Comparison of ENCODE assay signal across 10 mouse cellular contexts in genomic region chr6:8105870-8106706, GRCm38 (mm10).
DNase-seq lines count a peak whose midpoint lies in the region; ATAC-seq and TF ChIP-seq lines count a peak whose summit lies in the region.
"Had no signal": no experiment of that assay in that cellular context is flagged by ENCODE, and none has a peak within 500 bp of the region (broad histone marks: within the 10 kb centered on the region; RNA-seq: fewer than 3 reads in every experiment).

No protein-coding gene starts in this region.

- 0 out of 2 replicates have a peak, but pooled peaks have one; percentile 43 for ATAC-seq in midbrain, embryonic 13.5 days
- ATAC-seq in midbrain, embryonic 16.5 days = no peak; the same call in 1 of the 2 replicates
- peak; percentile 55; the same call in 1 of the 2 replicates for ATAC-seq in heart, embryonic 11.5 days (replicated peaks; ENCODE audit: insufficient number of reproducible peaks, low FRiP score, low TSS enrichment)
- ATAC-seq in neural tube, embryonic 15.5 days (ENCODE audit: low FRiP score) = peak; percentile 85
- no peak for ATAC-seq in intestine, postnatal 0 days
- ATAC-seq in liver, embryonic 11.5 days (replicated peaks; ENCODE audit: low FRiP score) = no peak; the same call in 1 of the 2 replicates
- ATAC-seq: Patski had no signal

- peak; percentile 20 for DNase-seq in adrenal gland, adult 2 months
- DNase-seq in adrenal gland, postnatal 14 days = no peak
- DNase-seq in liver, embryonic 11.5 days (ENCODE audit: low spot score) = no peak
- DNase-seq: thymus, postnatal 4 days had no signal

- no peak overlapping the region for H3K27ac ChIP-seq in midbrain, embryonic 13.5 days
- no peak overlapping the region for H3K27ac ChIP-seq in midbrain, embryonic 16.5 days (ENCODE audit: low read length)
- peak overlapping the region; percentile 36; the same call in 1 of the 2 replicates for H3K27ac ChIP-seq in heart, embryonic 11.5 days (ENCODE audit: low read depth, low read length)
- H3K27ac ChIP-seq in neural tube, embryonic 15.5 days (replicated peaks) = 0 out of 2 replicates have a peak overlapping the region, but pooled peaks have one; percentile 51
- no peak overlapping the region for H3K27ac ChIP-seq in intestine, postnatal 0 days (ENCODE audit: low read depth, low read length)
- no peak overlapping the region for H3K27ac ChIP-seq in liver, embryonic 11.5 days (ENCODE audit: low read depth, low read length)

- H3K4me2 ChIP-seq in midbrain, embryonic 13.5 days (replicated peaks) = no peak overlapping the region
- no peak overlapping the region for H3K4me2 ChIP-seq in midbrain, embryonic 16.5 days (ENCODE audit: low read length)
- no peak overlapping the region for H3K4me2 ChIP-seq in heart, embryonic 11.5 days
- H3K4me2 ChIP-seq in neural tube, embryonic 15.5 days = no peak overlapping the region
- H3K4me2 ChIP-seq in intestine, postnatal 0 days (replicated peaks; ENCODE audit: low read depth) = no peak overlapping the region
- H3K4me2 ChIP-seq in liver, embryonic 11.5 days = no peak overlapping the region

- H3K36me3 ChIP-seq in midbrain, embryonic 13.5 days = no peaks in the 10 kb centered on the region
- H3K36me3 ChIP-seq in midbrain, embryonic 16.5 days (ENCODE audit: control insufficient read depth, insufficient read depth, low read length) = no peaks in the 10 kb centered on the region
- no peaks in the 10 kb centered on the region for H3K36me3 ChIP-seq in heart, embryonic 11.5 days (ENCODE audit: control insufficient read depth, insufficient read depth, low read length)
- no peaks in the 10 kb centered on the region for H3K36me3 ChIP-seq in neural tube, embryonic 15.5 days
- H3K36me3 ChIP-seq in intestine, postnatal 0 days (ENCODE audit: control insufficient read depth, insufficient read depth) = no peaks in the 10 kb centered on the region
- H3K36me3 ChIP-seq in liver, embryonic 11.5 days (ENCODE audit: control insufficient read depth, insufficient read depth, low read length) = no peaks in the 10 kb centered on the region

- no peaks in the 10 kb centered on the region for H3K9me3 ChIP-seq in midbrain, embryonic 13.5 days
- H3K9me3 ChIP-seq in midbrain, embryonic 16.5 days (replicated peaks; ENCODE audit: control insufficient read depth, low read length, poor library complexity, severe bottlenecking) = no peaks in the 10 kb centered on the region
- no peaks in the 10 kb centered on the region for H3K9me3 ChIP-seq in heart, embryonic 11.5 days (replicated peaks; ENCODE audit: control insufficient read depth, low read length)
- H3K9me3 ChIP-seq in neural tube, embryonic 15.5 days (replicated peaks) = no peaks in the 10 kb centered on the region
- H3K9me3 ChIP-seq in intestine, postnatal 0 days (ENCODE audit: control insufficient read depth) = no peaks in the 10 kb centered on the region
- no peaks in the 10 kb centered on the region for H3K9me3 ChIP-seq in liver, embryonic 11.5 days (ENCODE audit: control insufficient read depth, low read length)

- no peaks in the 10 kb centered on the region for H3K4me1 ChIP-seq in midbrain, embryonic 13.5 days (replicated peaks)
- no peaks in the 10 kb centered on the region for H3K4me1 ChIP-seq in midbrain, embryonic 16.5 days (ENCODE audit: control insufficient read depth, insufficient read depth, low read length)
- H3K4me1 ChIP-seq in heart, embryonic 11.5 days (ENCODE audit: control insufficient read depth, insufficient read depth, low read length) = no peaks in the 10 kb centered on the region
- H3K4me1 ChIP-seq in neural tube, embryonic 15.5 days = no peaks in the 10 kb centered on the region
- H3K4me1 ChIP-seq in intestine, postnatal 0 days (replicated peaks; ENCODE audit: control insufficient read depth, insufficient read depth, low read length) = no peaks in the 10 kb centered on the region
- no peaks in the 10 kb centered on the region; the same call in 1 of the 2 replicates for H3K4me1 ChIP-seq in liver, embryonic 11.5 days (replicated peaks; ENCODE audit: control insufficient read depth, insufficient read depth, low read length)

- H3K9ac ChIP-seq in midbrain, embryonic 13.5 days (replicated peaks) = no peak overlapping the region
- no peak overlapping the region for H3K9ac ChIP-seq in midbrain, embryonic 16.5 days (ENCODE audit: low read depth, low read length)
- no peak overlapping the region for H3K9ac ChIP-seq in heart, embryonic 11.5 days (ENCODE audit: low read depth, low read length)
- no peak overlapping the region for H3K9ac ChIP-seq in neural tube, embryonic 15.5 days (replicated peaks)
- H3K9ac ChIP-seq in intestine, postnatal 0 days (ENCODE audit: low read depth, low read length) = no peak overlapping the region
- H3K9ac ChIP-seq in liver, embryonic 11.5 days (ENCODE audit: low read depth, low read length) = no peak overlapping the region

- no peaks in the 10 kb centered on the region for H3K27me3 ChIP-seq in midbrain, embryonic 13.5 days
- no peaks in the 10 kb centered on the region for H3K27me3 ChIP-seq in midbrain, embryonic 16.5 days (ENCODE audit: control insufficient read depth, insufficient read depth, low read depth, low read length)
- no peaks in the 10 kb centered on the region for H3K27me3 ChIP-seq in heart, embryonic 11.5 days (ENCODE audit: control insufficient read depth, insufficient read depth, low read length)
- no peaks in the 10 kb centered on the region for H3K27me3 ChIP-seq in neural tube, embryonic 15.5 days (replicated peaks)
- no peaks in the 10 kb centered on the region for H3K27me3 ChIP-seq in intestine, postnatal 0 days (replicated peaks; ENCODE audit: control insufficient read depth, insufficient read depth, low read length)
- no peaks in the 10 kb centered on the region for H3K27me3 ChIP-seq in liver, embryonic 11.5 days (replicated peaks; ENCODE audit: control insufficient read depth, insufficient read depth, low read length)
- H3K27me3 ChIP-seq: Patski had no signal

- TF ChIP-seq CTCF in intestine, postnatal 0 days (IDR thresholded peaks at IDR 0.05; ENCODE audit: low read depth) = no peak

- H3K4me3 ChIP-seq in midbrain, embryonic 13.5 days (replicated peaks) = no peak overlapping the region
- no peak overlapping the region for H3K4me3 ChIP-seq in midbrain, embryonic 16.5 days (ENCODE audit: low read depth, low read length)
- no peak overlapping the region for H3K4me3 ChIP-seq in heart, embryonic 11.5 days (ENCODE audit: low read depth, low read length)
- H3K4me3 ChIP-seq in neural tube, embryonic 15.5 days (replicated peaks) = no peak overlapping the region
- no peak overlapping the region for H3K4me3 ChIP-seq in intestine, postnatal 0 days (ENCODE audit: low read depth, low read length)
- H3K4me3 ChIP-seq in liver, embryonic 11.5 days (ENCODE audit: low read depth, low read length) = no peak overlapping the region

- WGBS in midbrain, embryonic 13.5 days = 85% methylated on average over 10 of the region's 10 CpGs
- 74% methylated on average over 10 of the region's 10 CpGs for WGBS in midbrain, embryonic 16.5 days
- 54% methylated on average over 10 of the region's 10 CpGs for WGBS in heart, embryonic 11.5 days (ENCODE audit: insufficient replicate concordance)
- WGBS in neural tube, embryonic 15.5 days = 63% methylated on average over 10 of the region's 10 CpGs
- WGBS in intestine, postnatal 0 days = 62% methylated on average over 10 of the region's 10 CpGs
- WGBS in liver, embryonic 11.5 days = 54% methylated on average over 10 of the region's 10 CpGs

Comparison
In these comparisons a context has a peak if more than half of its experiments do, and no peak if none do; other contexts are left out.
1. ATAC-seq: peak in midbrain, embryonic 13.5 days (single experiment), heart, embryonic 11.5 days (single experiment) and neural tube, embryonic 15.5 days (single experiment); none in midbrain, embryonic 16.5 days (single experiment), intestine, postnatal 0 days (single experiment) and liver, embryonic 11.5 days (single experiment).
2. H3K27ac ChIP-seq: peak in heart, embryonic 11.5 days (single experiment) and neural tube, embryonic 15.5 days (single experiment); none in midbrain, embryonic 13.5 days (single experiment), midbrain, embryonic 16.5 days (single experiment), intestine, postnatal 0 days (single experiment) and liver, embryonic 11.5 days (single experiment).